Mouse (Mus musculus) embryonic facial prominence, embryonic 12.5 days (tissue): ENCODE data around the gene Eif2a. TPM values are rescaled to one million over a fixed set of nuclear protein-coding genes. Genes with fewer than 3 reads are reported as not detected.

Experiments used
- ATAC-seq: fragments of 200-750 bp; cut with Nextera tagmentation; 2 replicates; pipeline ENCODE4 v1.8.0; 2017; ENCODE audit not compliant: insufficient number of reproducible peaks, insufficient read depth, low FRiP score, low TSS enrichment
- H3K27ac ChIP-seq: fragments of 300-500 bp; sonication (generic); 2 replicates; pipeline ENCODE4 v1.5.1; 2016; ENCODE audit warnings: mild to moderate bottlenecking
- H3K27me3 ChIP-seq: fragments of 300-500 bp; sonication (generic); 2 replicates; pipeline ENCODE4 v1.6.1; 2016; ENCODE audit warnings: mild to moderate bottlenecking, moderate library complexity
- H3K36me3 ChIP-seq: fragments of 300-500 bp; sonication (generic); 2 replicates; pipeline ENCODE4 v1.6.1; 2016; ENCODE audit warnings: mild to moderate bottlenecking
- H3K4me1 ChIP-seq: fragments of 300-500 bp; sonication (generic); 2 replicates; pipeline ENCODE4 v1.6.1; 2016
- H3K4me2 ChIP-seq: fragments of 300-500 bp; sonication (generic); replicated peaks from 2 replicates; pipeline ENCODE4 v1.6.1; 2016; ENCODE audit warnings: mild to moderate bottlenecking, moderate library complexity
- H3K4me3 ChIP-seq: fragments of 300-500 bp; sonication (generic); 2 replicates; pipeline ENCODE4 v1.5.1; 2016; ENCODE audit warnings: mild to moderate bottlenecking
- H3K9ac ChIP-seq: fragments of 300-500 bp; sonication (generic); 2 replicates; pipeline ENCODE4 v1.6.1; 2016; ENCODE audit warnings: mild to moderate bottlenecking, moderate library complexity
- H3K9me3 ChIP-seq: fragments of 300-500 bp; sonication (generic); 2 replicates; pipeline ENCODE4 v1.6.1; 2016; ENCODE audit warnings: mild to moderate bottlenecking, moderate library complexity
- WGBS: fragments of 180-500 bp; shearing (Covaris S2); methylation state at CpG from one replicate; pipeline ENCODE4 v1.1.7; 2016; 5-methylcytosine and 5-hydroxymethylcytosine counted together
- polyA plus RNA-seq: library from polyadenylated mRNA; unstranded; fragments of >200 nt; fragmentation: Nextera tagmentation; extraction: Ambion mirVana; gene quantifications from 2 replicates; pipeline ENCODE4 v1.2.1, GENCODE M21; 2016

The Eif2a gene
- 56.4 and 57.4 TPM in 2 replicates for polyA plus RNA-seq

- H3K9me3 ChIP-seq = no peaks in the 10 kb centered on the region
- H3K9ac ChIP-seq = peak within 1 kb of the TSS; percentile 94
- no peaks in the 10 kb centered on the region for H3K27me3 ChIP-seq
- under 1% methylated on average over 57 of the region's 57 CpGs for WGBS
- peak; percentile 99 for ATAC-seq
- H3K36me3 ChIP-seq = peaks cover 15% of the 10 kb centered on the region
- peak within 1 kb of the TSS; percentile 75 for H3K4me3 ChIP-seq
- H3K4me2 ChIP-seq = peak within 1 kb of the TSS; percentile 76
- peaks cover 16% of the 10 kb centered on the region for H3K4me1 ChIP-seq
- H3K27ac ChIP-seq = peak within 1 kb of the TSS; percentile 90
These were observed at the start of gene Eif2a, which contains the start of gene Serp1 for GRCm38 (mm10) chr3:58525652-58526407. Gene Eif2a, plus strand, starts transcription at chr3:58525821. Gene Serp1, minus strand, starts transcription at chr3:58525892.

- H3K27ac ChIP-seq = no peak overlapping the region
- H3K4me1 ChIP-seq = no peaks in the 10 kb centered on the region
- no peak overlapping the region for H3K4me2 ChIP-seq
- H3K36me3 ChIP-seq = no peaks in the 10 kb centered on the region
- 86% methylated on average over 2 of the region's 2 CpGs for WGBS
- no peak overlapping the region for H3K9ac ChIP-seq
- no peaks in the 10 kb centered on the region for H3K27me3 ChIP-seq
- ATAC-seq = no peak
- H3K9me3 ChIP-seq = no peaks in the 10 kb centered on the region
- H3K4me3 ChIP-seq = no peak overlapping the region
These were observed 46.7 kb upstream of the Eif2a start for GRCm38 (mm10) chr3:58478755-58479455.

GRCm38 (mm10) chr3:58485883-58486282, 39.7 kb upstream of the Eif2a start:
- H3K27me3 ChIP-seq = no peaks in the 10 kb centered on the region
- H3K9ac ChIP-seq = no peak overlapping the region
- H3K36me3 ChIP-seq = no peaks in the 10 kb centered on the region
- no peak overlapping the region for H3K27ac ChIP-seq
- no peaks in the 10 kb centered on the region for H3K9me3 ChIP-seq
- H3K4me3 ChIP-seq = no peak overlapping the region
- no peak for ATAC-seq
- no peak overlapping the region for H3K4me2 ChIP-seq
- 64% methylated on average over 7 of the region's 7 CpGs for WGBS
- no peaks in the 10 kb centered on the region for H3K4me1 ChIP-seq

DNA sequence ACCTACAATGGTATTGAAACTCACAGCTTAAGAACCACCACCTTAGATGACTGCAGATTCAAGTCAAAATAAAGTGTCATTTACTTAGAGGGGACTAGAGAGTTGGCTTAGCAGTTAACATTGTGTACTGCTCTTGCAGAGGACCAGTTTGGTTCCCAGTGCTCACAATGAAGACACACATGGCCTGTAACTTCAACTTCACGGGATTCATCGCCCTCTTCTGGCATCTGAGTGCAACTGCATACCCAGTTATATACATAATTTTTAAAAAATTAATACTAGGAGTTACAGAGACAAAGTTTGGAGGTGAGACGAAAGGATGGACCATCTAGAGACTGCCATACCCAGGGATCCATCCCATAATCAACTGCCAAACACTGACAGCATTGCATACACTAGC, 38.5 kb upstream of the Eif2a start:
- Histone ChIP-seq H3K4me2 (no peak overlapping the region), H3K4me1 (no peaks in the 10 kb centered on the region), H3K27me3 (no peaks in the 10 kb centered on the region), H3K27ac (no peak overlapping the region), H3K36me3 (no peaks in the 10 kb centered on the region), H3K4me3 (no peak overlapping the region), H3K9me3 (no peaks in the 10 kb centered on the region), H3K9ac (no peak overlapping the region)
- ATAC-seq = no peak
- 72% methylated on average over 3 of the region's 3 CpGs for WGBS

- H3K27me3 ChIP-seq = no peaks in the 10 kb centered on the region
- H3K9ac ChIP-seq = no peak overlapping the region
- WGBS = 84% methylated on average over 8 of the region's 8 CpGs
- H3K4me3 ChIP-seq = no peak overlapping the region
- H3K4me1 ChIP-seq = no peaks in the 10 kb centered on the region
- no peaks in the 10 kb centered on the region for H3K36me3 ChIP-seq
- no peaks in the 10 kb centered on the region for H3K9me3 ChIP-seq
- no peak overlapping the region for H3K27ac ChIP-seq
- no peak for ATAC-seq
- no peak overlapping the region for H3K4me2 ChIP-seq
These were observed 37.4 kb upstream of the Eif2a start for GRCm38 (mm10) chr3:58487999-58488775.

- Histone ChIP-seq H3K9ac (no peak overlapping the region), H3K4me1 (no peaks in the 10 kb centered on the region), H3K27ac (no peak overlapping the region), H3K27me3 (no peaks in the 10 kb centered on the region), H3K4me3 (no peak overlapping the region), H3K36me3 (no peaks in the 10 kb centered on the region), H3K4me2 (no peak overlapping the region), H3K9me3 (no peaks in the 10 kb centered on the region)
- WGBS = 73% methylated on average over 7 of the region's 7 CpGs
- no peak for ATAC-seq
These were observed 34.8 kb upstream of the Eif2a start for GRCm38 (mm10) chr3:58490787-58491186.

DNA sequence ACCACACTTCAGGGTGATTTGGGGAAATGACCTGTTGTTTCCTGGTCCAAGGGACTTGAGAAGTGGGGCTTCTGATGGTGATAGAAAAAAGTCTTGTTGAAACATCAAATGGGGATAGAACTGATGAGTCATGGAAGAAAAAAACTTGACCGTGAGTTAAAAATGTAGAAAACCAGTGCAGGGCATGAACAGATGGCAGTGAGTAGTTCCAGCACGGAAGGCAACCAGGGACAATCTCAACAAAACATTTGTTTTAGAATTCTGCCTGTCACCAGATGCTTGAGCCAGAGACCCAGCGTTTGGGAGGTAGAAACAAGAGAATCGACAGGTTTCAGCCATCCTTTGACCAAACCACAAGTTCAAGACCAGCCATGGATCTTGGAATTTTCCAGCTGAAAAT, 32.0 kb upstream of the Eif2a start:
- 83% methylated on average over 4 of the region's 4 CpGs for WGBS
- H3K4me3 ChIP-seq = no peak overlapping the region
- no peak for ATAC-seq

GRCm38 (mm10) chr3:58501961-58502360, 23.7 kb upstream of the Eif2a start:
- ATAC-seq = no peak
- Histone ChIP-seq H3K36me3 (no peaks in the 10 kb centered on the region), H3K27ac (no peak overlapping the region), H3K4me1 (no peaks in the 10 kb centered on the region), H3K4me3 (no peak overlapping the region), H3K27me3 (no peaks in the 10 kb centered on the region), H3K9me3 (no peaks in the 10 kb centered on the region), H3K9ac (no peak overlapping the region), H3K4me2 (no peak overlapping the region)
- 79% methylated on average over 2 of the region's 2 CpGs for WGBS

More for the DNA sequence above, 32.0 kb upstream of the Eif2a start:
- Histone ChIP-seq H3K27me3 (no peaks in the 10 kb centered on the region), H3K4me1 (no peaks in the 10 kb centered on the region), H3K27ac (no peak overlapping the region), H3K4me2 (no peak overlapping the region), H3K9me3 (no peaks in the 10 kb centered on the region), H3K36me3 (no peaks in the 10 kb centered on the region), H3K9ac (no peak overlapping the region)

DNA sequence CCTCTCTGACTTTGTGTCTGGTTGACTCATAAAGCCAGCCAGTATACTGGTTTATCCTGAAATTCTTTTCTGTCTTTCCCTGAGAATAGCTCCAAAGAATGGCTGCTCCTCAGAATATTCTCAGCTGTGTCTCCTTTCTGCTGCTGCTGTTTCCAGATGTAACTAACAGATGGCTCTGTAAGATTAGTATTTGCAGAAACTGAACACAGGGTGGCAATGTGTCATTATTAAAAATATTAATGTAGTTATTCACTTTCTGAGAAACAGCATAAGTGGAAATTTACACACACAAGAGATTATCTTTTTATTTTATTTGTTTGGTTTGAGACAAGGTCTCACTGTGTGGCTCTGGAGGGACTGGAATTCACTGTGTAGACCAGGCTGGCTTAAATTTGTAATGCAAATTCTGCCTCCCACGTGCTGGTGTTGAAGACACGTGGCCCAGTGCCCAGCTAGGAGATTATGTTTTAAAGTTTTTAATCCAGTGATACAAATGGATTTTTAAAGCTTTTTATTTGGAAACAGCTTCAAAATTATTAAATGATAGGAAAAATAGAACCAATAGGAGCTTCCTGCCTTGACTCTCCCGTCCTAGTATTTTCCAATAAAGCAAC, 21.8 kb upstream of the Eif2a start:
- Histone ChIP-seq H3K27ac (no peak overlapping the region), H3K9me3 (no peaks in the 10 kb centered on the region), H3K4me2 (no peak overlapping the region), H3K4me1 (no peaks in the 10 kb centered on the region), H3K4me3 (no peak overlapping the region), H3K9ac (no peak overlapping the region), H3K27me3 (no peaks in the 10 kb centered on the region), H3K36me3 (no peaks in the 10 kb centered on the region)
- ATAC-seq = no peak
- WGBS = 55% methylated on average over 3 of the region's 3 CpGs

DNA sequence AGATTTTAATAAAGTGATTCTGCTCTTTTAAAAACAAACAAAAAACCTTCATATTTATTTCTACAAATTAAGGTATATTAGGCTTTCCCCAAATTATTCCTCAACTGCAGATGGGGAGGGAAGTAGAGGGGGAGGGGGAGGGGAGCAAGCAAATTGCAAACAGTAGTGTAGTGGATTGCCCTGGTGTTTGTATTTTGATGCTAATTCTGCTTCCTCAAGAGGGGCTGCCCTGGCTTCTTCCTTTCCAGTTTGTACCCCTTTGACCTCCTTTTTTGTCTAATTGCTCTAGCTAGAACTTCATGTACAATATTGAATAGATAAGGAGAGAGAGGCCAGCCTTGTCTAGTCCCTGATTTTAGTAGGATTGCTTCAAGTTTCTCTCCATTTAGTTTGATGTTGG, 20.9 kb upstream of the Eif2a start:
- Histone ChIP-seq H3K27me3 (no peaks in the 10 kb centered on the region), H3K4me1 (no peaks in the 10 kb centered on the region), H3K4me2 (no peak overlapping the region), H3K27ac (no peak overlapping the region), H3K9me3 (no peaks in the 10 kb centered on the region), H3K36me3 (no peaks in the 10 kb centered on the region), H3K4me3 (no peak overlapping the region), H3K9ac (no peak overlapping the region)
- no peak for ATAC-seq

GRCm38 (mm10) chr3:58508020-58508750, 17.4 kb upstream of the Eif2a start:
- H3K4me2 ChIP-seq = no peak overlapping the region
- no peaks in the 10 kb centered on the region for H3K4me1 ChIP-seq
- no peak overlapping the region for H3K27ac ChIP-seq
- H3K4me3 ChIP-seq = no peak overlapping the region
- no peaks in the 10 kb centered on the region for H3K9me3 ChIP-seq
- 84% methylated on average over 7 of the region's 7 CpGs for WGBS
- H3K9ac ChIP-seq = no peak overlapping the region
- no peaks in the 10 kb centered on the region for H3K27me3 ChIP-seq
- no peak for ATAC-seq
- no peaks in the 10 kb centered on the region for H3K36me3 ChIP-seq
